Mouse (Mus musculus) limb, embryonic 13.5 days (tissue): ENCODE data around the gene Pan2. TPM values are rescaled to one million over a fixed set of nuclear protein-coding genes. Genes with fewer than 3 reads are reported as not detected.

ENCODE experiments used
- ATAC-seq: fragments of 200-750 bp; cut with Nextera tagmentation; 2 replicates; pipeline ENCODE4 v1.8.0; 2017; ENCODE audit warnings: low read depth, moderate number of reproducible peaks, moderate TSS enrichment; ENCODE audit not compliant: low FRiP score
- H3K27ac ChIP-seq: fragments of 300-500 bp; sonication (generic); 2 replicates; pipeline ENCODE4 v1.5.1; 2015; ENCODE audit warnings: inconsistent platforms, mild to moderate bottlenecking, moderate library complexity
- H3K27me3 ChIP-seq: fragments of 300-500 bp; sonication (generic); 2 replicates; pipeline ENCODE4 v1.6.1; 2015; ENCODE audit warnings: mild to moderate bottlenecking, inconsistent platforms
- H3K36me3 ChIP-seq: fragments of 300-500 bp; sonication (generic); 2 replicates; pipeline ENCODE4 v1.6.1; 2015; ENCODE audit warnings: inconsistent platforms, mild to moderate bottlenecking, moderate library complexity
- H3K4me1 ChIP-seq: fragments of 300-500 bp; sonication (generic); 2 replicates; pipeline ENCODE4 v1.6.1; 2015; ENCODE audit warnings: inconsistent platforms
- H3K4me2 ChIP-seq: fragments of 300-500 bp; sonication (generic); replicated peaks from 2 replicates; pipeline ENCODE4 v1.6.1; 2015; ENCODE audit warnings: inconsistent platforms, mild to moderate bottlenecking, moderate library complexity
- H3K4me3 ChIP-seq: fragments of 300-500 bp; sonication (generic); 2 replicates; pipeline ENCODE4 v1.5.1; 2015; ENCODE audit warnings: moderate library complexity, mild to moderate bottlenecking, inconsistent platforms
- H3K9ac ChIP-seq: fragments of 300-500 bp; sonication (generic); 2 replicates; pipeline ENCODE4 v1.6.1; 2015; ENCODE audit warnings: mild to moderate bottlenecking, inconsistent platforms
- H3K9me3 ChIP-seq: fragments of 300-500 bp; sonication (generic); 2 replicates; pipeline ENCODE4 v1.6.1; 2016; ENCODE audit warnings: inconsistent platforms
- WGBS: fragments of 180-500 bp; shearing (Covaris S2); methylation state at CpG from one replicate; pipeline ENCODE4 v1.1.7; 2015; 5-methylcytosine and 5-hydroxymethylcytosine counted together
- polyA plus RNA-seq: library from polyadenylated mRNA; unstranded; fragments of >200 nt; fragmentation: Nextera tagmentation; extraction: Ambion mirVana; gene quantifications from 2 replicates; pipeline ENCODE4 v1.2.1, GENCODE M21; 2015

Pan2 gene
- polyA plus RNA-seq, 1 experiment from 2014 or later: 35.2 TPM

DNA sequence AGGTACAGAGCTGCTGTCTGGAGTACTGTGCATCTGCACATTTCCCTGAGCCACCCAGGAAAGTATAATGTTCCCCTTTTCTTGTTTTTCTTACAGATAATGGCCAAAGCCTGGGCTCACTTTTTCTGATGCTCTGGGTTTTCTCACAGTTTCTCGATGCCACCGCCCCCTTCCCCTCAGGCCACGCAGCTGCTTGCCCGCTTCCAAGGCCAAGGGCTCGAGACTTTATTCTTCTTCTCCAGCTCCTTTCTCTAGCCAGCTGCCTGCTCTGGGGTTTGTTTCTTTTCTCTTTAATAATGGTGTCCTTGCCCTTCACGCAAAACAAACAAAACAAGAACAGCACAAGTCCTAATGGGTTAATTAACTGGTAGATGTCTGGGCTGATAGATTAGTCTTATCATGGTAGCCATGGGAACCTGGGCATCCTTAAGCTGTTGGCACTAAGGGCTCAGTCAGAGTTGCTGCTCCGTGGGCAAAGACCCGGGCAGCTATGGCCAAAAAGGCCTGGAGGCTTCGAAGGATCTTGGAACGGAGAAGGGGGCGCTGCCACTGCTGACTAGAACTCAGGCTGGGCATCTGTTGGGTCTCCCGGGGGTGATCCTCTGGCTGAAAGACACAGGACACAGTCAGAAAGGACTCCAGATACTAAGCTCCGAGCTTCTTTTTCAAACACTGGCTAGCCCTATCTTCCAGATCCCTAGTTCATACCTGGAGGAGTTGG lies 6.6 kb upstream of the Pan2 start:
- Histone ChIP-seq H3K4me3 (no peak overlapping the region), H3K9me3 (no peaks in the 10 kb centered on the region), H3K4me1 (peaks cover 11% of the 10 kb centered on the region; the same call in 1 of the 2 replicates), H3K4me2 (no peak overlapping the region), H3K36me3 (peaks cover 10% of the 10 kb centered on the region), H3K27ac (no peak overlapping the region), H3K9ac (peak overlapping the region; percentile 35; the same call in 1 of the 2 replicates), H3K27me3 (no peaks in the 10 kb centered on the region)
- 78% methylated on average over 13 of the region's 13 CpGs for WGBS
- ATAC-seq: no peak

DNA sequence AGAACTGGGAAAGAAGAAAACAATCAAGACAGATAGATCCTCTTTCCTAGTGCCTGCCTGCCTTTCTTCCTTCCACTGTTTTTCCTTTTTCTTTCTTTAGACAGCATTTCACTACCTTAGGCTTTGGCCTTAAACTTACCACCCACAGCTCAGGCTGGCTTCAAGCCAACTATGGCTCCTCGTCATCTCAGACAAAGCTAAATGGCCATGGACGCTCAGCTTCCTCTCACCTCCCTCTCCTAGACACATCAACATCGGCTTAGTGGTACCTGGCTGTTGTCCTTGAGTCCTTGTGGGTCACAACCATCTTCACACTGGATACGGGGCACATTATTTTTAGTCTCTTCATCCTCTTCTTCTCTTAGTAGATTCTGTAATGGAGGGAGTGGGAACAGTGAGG lies 5.9 kb upstream of the Pan2 start:
- Histone ChIP-seq H3K36me3 (peaks cover 4% of the 10 kb centered on the region; the same call in 1 of the 2 replicates), H3K9ac (peak overlapping the region; percentile 25; the same call in 1 of the 2 replicates), H3K27ac (peak overlapping the region; percentile 22; the same call in 1 of the 2 replicates), H3K4me1 (peaks cover 12% of the 10 kb centered on the region), H3K27me3 (no peaks in the 10 kb centered on the region), H3K4me2 (peak overlapping the region; percentile 3; the same call in 1 of the 2 replicates), H3K4me3 (no peak overlapping the region), H3K9me3 (no peaks in the 10 kb centered on the region)
- ATAC-seq: no peak
- WGBS: 65% methylated on average over 4 of the region's 4 CpGs

DNA sequence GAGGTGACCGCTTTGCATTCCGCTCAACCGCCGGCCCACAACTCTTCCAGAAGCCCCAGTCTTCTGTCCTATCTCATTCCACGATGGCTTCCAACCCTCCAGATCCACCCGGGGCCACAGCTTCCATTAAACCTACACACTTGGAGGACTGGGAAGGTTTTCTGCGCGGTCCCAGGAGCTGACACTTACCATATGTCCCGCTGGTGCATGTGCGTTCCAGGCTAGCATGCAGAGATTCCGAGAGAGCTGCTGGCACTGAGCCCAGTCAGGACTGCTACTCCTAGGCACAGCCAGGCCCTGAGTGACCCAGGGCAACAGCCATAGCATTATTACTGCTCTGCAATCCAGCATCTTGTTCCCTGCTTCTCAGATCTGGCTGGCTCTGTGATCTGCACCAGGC lies 5.5 kb upstream of the Pan2 start:
- Histone ChIP-seq H3K27me3 (no peaks in the 10 kb centered on the region), H3K27ac (peak overlapping the region; percentile 56; the same call in 1 of the 2 replicates), H3K4me2 (peak overlapping the region; percentile 3; the same call in 1 of the 2 replicates), H3K4me1 (peaks cover 16% of the 10 kb centered on the region), H3K36me3 (peaks cover under 1% of the 10 kb centered on the region; the same call in 1 of the 2 replicates), H3K9me3 (no peaks in the 10 kb centered on the region), H3K4me3 (no peak overlapping the region), H3K9ac (peak overlapping the region; percentile 25; the same call in 1 of the 2 replicates)
- 0 out of 2 replicates have a peak, but pooled peaks have one; percentile 28 for ATAC-seq
- 59% methylated on average over 11 of the region's 11 CpGs for WGBS

DNA sequence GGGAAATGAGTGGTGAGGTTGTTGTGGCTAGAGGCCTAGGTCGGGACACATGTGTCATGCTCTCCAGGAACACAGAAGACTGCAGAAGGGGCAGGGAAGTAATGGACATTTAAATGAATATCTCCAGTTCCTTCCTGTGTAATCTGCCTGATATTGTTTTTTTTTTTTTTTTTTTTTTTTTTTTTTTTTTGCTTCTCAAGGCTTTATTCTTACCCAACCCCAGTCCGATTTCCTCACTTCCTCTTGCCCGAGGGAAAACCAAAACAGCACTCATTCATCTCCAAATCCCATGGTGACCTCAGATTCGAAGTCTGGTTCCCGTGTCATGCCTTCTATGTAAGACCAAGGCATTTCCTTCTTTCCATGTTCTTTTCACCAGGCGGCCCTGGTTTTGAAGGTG lies 4.9 kb upstream of the Pan2 start:
- Histone ChIP-seq H3K9ac (no peak overlapping the region), H3K9me3 (no peaks in the 10 kb centered on the region), H3K27ac (no peak overlapping the region), H3K4me1 (peaks cover 16% of the 10 kb centered on the region), H3K4me2 (no peak overlapping the region), H3K4me3 (no peak overlapping the region), H3K27me3 (no peaks in the 10 kb centered on the region), H3K36me3 (no peaks in the 10 kb centered on the region)
- 78% methylated on average over 6 of the region's 6 CpGs for WGBS
- ATAC-seq: no peak

DNA sequence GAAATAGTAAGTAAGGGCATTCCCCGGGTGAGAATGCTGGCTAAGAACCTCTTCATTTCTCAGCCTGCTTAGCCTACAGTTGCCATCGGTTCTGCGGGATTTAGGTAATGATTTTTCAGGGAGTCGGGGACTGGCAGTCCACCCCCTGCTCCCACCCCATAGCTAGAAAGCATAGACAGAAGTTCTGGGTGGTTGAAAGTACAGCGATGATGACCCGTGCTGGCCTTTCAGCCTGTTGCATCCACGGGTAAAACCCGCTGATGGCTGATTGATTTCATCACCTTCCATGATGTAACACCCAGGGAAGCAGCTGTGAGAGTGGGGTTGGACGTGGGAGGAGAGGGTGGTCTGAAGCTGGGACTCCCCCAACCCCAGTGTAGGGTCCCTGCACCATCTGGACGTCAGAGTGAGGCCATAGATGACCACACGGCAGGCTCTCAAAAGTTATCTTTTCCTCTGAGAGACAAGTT lies 4.4 kb upstream of the Pan2 start, which contains the start of gene Il23a:
Gene Il23a (minus strand): TSS at position 51 of the 470 bp plus-strand sequence.
- Histone ChIP-seq H3K4me1 (peaks cover 18% of the 10 kb centered on the region), H3K4me2 (peak within 1 kb of the TSS; percentile 3; the same call in 1 of the 2 replicates), H3K27me3 (no peaks in the 10 kb centered on the region), H3K27ac (peak within 1 kb of the TSS; percentile 56; the same call in 1 of the 2 replicates), H3K36me3 (no peaks in the 10 kb centered on the region), H3K9me3 (no peaks in the 10 kb centered on the region), H3K4me3 (no peak within 1 kb of the TSS), H3K9ac (peak within 1 kb of the TSS; percentile 25; the same call in 1 of the 2 replicates)
- 84% methylated on average over 11 of the region's 11 CpGs for WGBS
- no peak for ATAC-seq

DNA sequence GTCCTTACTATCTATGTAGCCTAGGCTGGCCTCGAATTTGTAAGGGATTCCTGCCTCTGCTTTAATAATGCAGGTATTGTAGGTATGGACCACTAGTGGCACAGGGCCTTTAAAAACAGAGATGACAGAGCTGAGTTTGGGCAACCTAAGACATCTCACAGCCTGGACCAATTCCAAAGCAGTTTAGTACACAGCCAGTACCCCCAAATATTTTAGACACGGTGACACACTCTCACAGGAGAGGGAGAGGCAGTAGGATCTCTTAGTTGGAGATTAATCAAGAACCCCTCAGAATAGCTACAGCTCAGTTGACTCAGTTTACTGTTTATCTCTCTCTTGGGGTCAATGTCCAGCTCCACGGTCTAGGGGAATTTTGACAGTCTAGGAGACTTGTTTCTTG lies 778 bp upstream of the Pan2 start:
- peak overlapping the region; percentile 85 for H3K4me2 ChIP-seq
- peak overlapping the region; percentile 88 for H3K9ac ChIP-seq
- peak overlapping the region; percentile 95 for H3K27ac ChIP-seq
- peaks cover 6% of the 10 kb centered on the region; the same call in 1 of the 2 replicates for H3K36me3 ChIP-seq
- ATAC-seq: no peak
- H3K9me3 ChIP-seq: no peaks in the 10 kb centered on the region
- H3K4me3 ChIP-seq: peak overlapping the region; percentile 56
- WGBS: 33% methylated on average over 3 of the region's 3 CpGs
- peaks cover 22% of the 10 kb centered on the region for H3K4me1 ChIP-seq
- no peaks in the 10 kb centered on the region for H3K27me3 ChIP-seq

DNA sequence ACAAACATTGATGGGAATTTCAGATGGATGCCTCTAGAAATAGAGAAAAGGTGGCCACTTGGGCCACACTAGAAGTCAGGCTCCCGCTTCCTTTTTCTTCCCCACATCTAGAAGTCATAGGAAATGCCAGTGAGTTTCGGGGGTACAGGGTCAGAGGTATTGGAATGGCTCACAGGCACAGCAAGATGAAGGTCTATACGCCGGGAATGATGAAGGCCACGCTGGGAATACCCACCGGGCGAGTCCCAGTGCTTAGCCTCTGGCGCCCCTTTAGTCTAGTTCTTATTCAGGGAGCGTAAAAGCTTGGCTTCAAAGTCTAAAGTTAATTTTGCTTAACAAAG lies 380 bp upstream of the Pan2 start:
- H3K9ac ChIP-seq: peak overlapping the region; percentile 88
- H3K4me3 ChIP-seq: peak overlapping the region; percentile 56
- H3K4me2 ChIP-seq: peak overlapping the region; percentile 85
- peak overlapping the region; percentile 95 for H3K27ac ChIP-seq
- no peaks in the 10 kb centered on the region for H3K9me3 ChIP-seq
- peaks cover 18% of the 10 kb centered on the region for H3K4me1 ChIP-seq
- under 1% methylated on average over 9 of the region's 9 CpGs for WGBS
- peaks cover 6% of the 10 kb centered on the region; the same call in 1 of the 2 replicates for H3K36me3 ChIP-seq
- peak; percentile 16; the same call in 1 of the 2 replicates for ATAC-seq
- no peaks in the 10 kb centered on the region for H3K27me3 ChIP-seq

DNA sequence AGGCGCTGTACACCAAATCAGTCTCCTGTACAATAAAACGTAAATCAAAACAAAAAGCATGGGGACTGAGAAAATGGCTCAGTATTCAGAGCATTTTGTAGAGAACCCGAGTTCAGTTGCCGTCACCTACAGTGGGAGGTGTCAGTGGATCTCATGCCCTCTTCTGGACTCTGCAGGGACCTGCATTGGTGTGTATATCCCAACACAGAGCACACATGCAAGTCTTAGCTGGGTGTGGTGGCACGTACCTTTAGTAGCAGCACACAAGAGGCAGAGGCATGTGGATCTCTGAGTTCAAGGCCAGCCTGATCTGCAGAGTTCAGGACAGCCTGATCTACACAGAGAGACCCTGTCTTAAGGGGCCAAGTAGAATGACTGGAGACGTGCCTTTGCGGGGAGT lies 6.5 kb downstream of the Pan2 start:
- no peak overlapping the region for H3K27ac ChIP-seq
- peaks cover 5% of the 10 kb centered on the region for H3K4me1 ChIP-seq
- no peak overlapping the region for H3K9ac ChIP-seq
- H3K36me3 ChIP-seq: peaks cover 69% of the 10 kb centered on the region
- no peak for ATAC-seq
- H3K27me3 ChIP-seq: no peaks in the 10 kb centered on the region
- 93% methylated on average over 7 of the region's 7 CpGs for WGBS
- H3K4me2 ChIP-seq: no peak overlapping the region
- H3K9me3 ChIP-seq: no peaks in the 10 kb centered on the region
- no peak overlapping the region for H3K4me3 ChIP-seq

DNA sequence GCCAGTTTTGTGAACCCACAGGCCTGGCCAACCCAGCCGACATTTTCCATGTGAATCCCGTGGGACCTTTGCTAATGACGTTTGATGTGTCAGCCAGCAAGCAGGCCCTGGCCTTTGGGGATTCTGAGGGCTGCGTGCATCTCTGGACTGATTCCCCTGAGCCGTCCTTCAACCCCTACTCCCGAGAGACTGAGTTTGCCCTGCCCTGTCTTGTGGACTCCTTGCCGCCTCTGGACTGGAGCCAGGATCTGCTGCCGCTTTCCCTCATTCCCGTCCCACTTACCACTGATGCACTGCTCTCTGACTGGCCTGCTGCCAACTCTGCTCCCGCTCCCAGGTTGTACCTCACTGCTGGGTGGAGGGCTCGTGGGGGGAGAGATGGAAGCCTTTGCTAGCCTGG lies 7.0 kb downstream of the Pan2 start:
- 0 out of 2 replicates have a peak overlapping the region, but pooled peaks have one; percentile 0 for H3K9ac ChIP-seq
- 67% methylated on average over 11 of the region's 11 CpGs for WGBS
- no peak for ATAC-seq
- no peak overlapping the region for H3K4me2 ChIP-seq
- H3K27ac ChIP-seq: no peak overlapping the region
- peaks cover 5% of the 10 kb centered on the region for H3K4me1 ChIP-seq
- no peak overlapping the region for H3K4me3 ChIP-seq
- peaks cover 74% of the 10 kb centered on the region for H3K36me3 ChIP-seq
- no peaks in the 10 kb centered on the region for H3K9me3 ChIP-seq
- H3K27me3 ChIP-seq: no peaks in the 10 kb centered on the region

DNA sequence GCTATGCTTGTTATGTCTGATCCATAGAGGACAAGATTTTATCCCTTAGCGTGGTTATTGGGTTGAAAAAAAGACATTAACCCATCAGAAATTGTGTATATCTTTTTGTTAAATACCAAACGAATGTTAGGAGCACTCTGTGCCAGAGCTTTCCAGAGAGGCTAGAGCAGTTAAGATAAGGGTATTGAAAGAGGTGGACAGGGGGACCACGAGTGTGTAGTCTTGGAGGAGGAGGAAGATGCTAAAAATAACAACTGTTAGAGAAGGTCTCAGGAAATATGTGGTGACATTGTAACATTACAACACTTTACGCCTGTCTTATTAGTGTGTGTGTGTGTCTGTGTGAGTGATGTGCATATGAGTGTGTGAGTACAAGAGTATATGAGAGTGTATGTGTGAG lies 7.8 kb downstream of the Pan2 start:
- no peak for ATAC-seq
- Histone ChIP-seq H3K4me1 (peaks cover 5% of the 10 kb centered on the region), H3K9ac (no peak overlapping the region), H3K27ac (no peak overlapping the region), H3K4me2 (no peak overlapping the region), H3K27me3 (no peaks in the 10 kb centered on the region), H3K4me3 (no peak overlapping the region), H3K36me3 (peaks cover 80% of the 10 kb centered on the region), H3K9me3 (no peaks in the 10 kb centered on the region)
- 86% methylated on average over 4 of the region's 4 CpGs for WGBS

DNA sequence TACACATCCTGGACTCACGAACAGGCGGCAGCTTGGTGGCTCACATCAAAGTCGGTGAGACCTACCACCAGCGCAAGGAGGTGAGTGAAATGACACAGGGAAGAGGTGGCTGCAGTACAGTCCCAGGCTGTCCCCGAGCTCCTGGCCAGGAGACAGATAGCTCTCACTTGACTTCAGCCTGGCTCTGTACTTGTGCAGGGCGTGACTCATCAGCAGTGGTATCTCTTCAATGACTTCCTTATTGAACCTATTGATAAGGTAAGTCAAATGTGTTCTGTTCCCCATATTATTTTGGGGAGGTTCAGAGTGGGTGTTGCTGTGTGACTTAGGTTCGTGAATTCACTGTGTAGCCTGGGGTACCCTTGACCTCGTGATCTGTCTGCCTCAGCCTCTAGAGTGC lies 12.4 kb downstream of the Pan2 start:
- H3K4me2 ChIP-seq: no peak overlapping the region
- no peaks in the 10 kb centered on the region for H3K4me1 ChIP-seq
- H3K9ac ChIP-seq: no peak overlapping the region
- H3K9me3 ChIP-seq: no peaks in the 10 kb centered on the region
- ATAC-seq: no peak
- no peak overlapping the region for H3K27ac ChIP-seq
- no peak overlapping the region for H3K4me3 ChIP-seq
- peaks cover 90% of the 10 kb centered on the region for H3K36me3 ChIP-seq
- no peaks in the 10 kb centered on the region for H3K27me3 ChIP-seq
- 94% methylated on average over 8 of the region's 8 CpGs for WGBS

DNA sequence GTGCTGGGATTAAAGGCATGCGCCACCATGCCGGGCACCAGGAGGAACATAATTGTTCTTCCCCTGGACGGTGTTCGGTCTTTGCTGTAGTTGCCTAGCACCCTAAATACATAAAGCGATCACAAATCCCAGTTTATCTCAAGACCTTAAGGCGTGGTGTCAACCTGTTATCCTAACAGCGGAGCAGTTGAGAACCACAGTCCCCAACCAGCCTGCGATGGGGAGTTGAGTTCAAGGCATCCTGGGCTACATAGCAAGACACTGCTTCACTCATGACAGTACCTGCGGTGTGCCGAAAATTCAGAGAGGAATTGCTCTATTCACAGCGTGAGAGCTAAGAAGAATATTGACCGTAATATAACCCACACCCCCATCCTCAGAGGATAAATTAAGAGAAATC lies 18.5 kb downstream of the Pan2 start:
- Histone ChIP-seq H3K9me3 (no peaks in the 10 kb centered on the region), H3K27ac (peak overlapping the region; percentile 98; the same call in 1 of the 2 replicates), H3K27me3 (no peaks in the 10 kb centered on the region), H3K36me3 (peaks cover 65% of the 10 kb centered on the region), H3K9ac (peak overlapping the region; percentile 59; the same call in 1 of the 2 replicates), H3K4me2 (peak overlapping the region; percentile 94), H3K4me3 (peak overlapping the region; percentile 91), H3K4me1 (peaks cover 19% of the 10 kb centered on the region)
- ATAC-seq: no peak
- 61% methylated on average over 12 of the region's 12 CpGs for WGBS
